Mouse (Mus musculus) kidney, adult 2 months (tissue): ENCODE results near the gene Svs5.

ENCODE experiments used
- CTCF ChIP-seq: fragments of 200-500 bp; conservative IDR thresholded peaks from 2 replicates; pipeline ENCODE4 v1.5.1; 2011; ENCODE audit warnings: low read depth, mild to moderate bottlenecking, control low read depth, low read length, moderate library complexity, mixed read lengths; ENCODE audit not compliant: insufficient read depth, insufficient read length
- POLR2A ChIP-seq: fragments of 200-500 bp; IDR thresholded peaks from one replicate; pipeline ENCODE4 v1.6.1; 2011; ENCODE audit warnings: low read depth, low read length, control low read depth

GRCm38 (mm10) chr2:164320983-164321382, 11.6 kb upstream of the Svs5 start:
- TF ChIP-seq POLR2A (no peak), CTCF (no peak)
